Mouse (Mus musculus) CD4-positive, CD25-positive, alpha-beta regulatory T cell, adult 9 weeks (primary cell): ENCODE data around the gene Shbg. TPM values are rescaled to one million over a fixed set of nuclear protein-coding genes. Genes with fewer than 3 reads are reported as not detected.

Experiments
- polyA plus RNA-seq: library from polyadenylated mRNA; unstranded; fragments of 100-300 nt; shearing (Covaris generic); gene quantifications from one replicate; pipeline ENCODE4 v1.2.1, GENCODE M21; 2017

Shbg gene
- polyA plus RNA-seq: not detected

GRCm38 (mm10) chr11:69617805-69618204 is at the start of gene Shbg:
Gene Shbg, minus strand, starts transcription at chr11:69617905.

GRCm38 (mm10) chr11:69665961-69666664 is 48.4 kb upstream of the Shbg start, which contains the start of gene Cd68:
Gene Cd68, minus strand, starts transcription at chr11:69666153.

GRCm38 (mm10) chr11:69662213-69662966 is 44.7 kb upstream of the Shbg start, which contains the start of gene Mpdu1:
Gene Mpdu1, minus strand, starts transcription at chr11:69662642.

GRCm38 (mm10) chr11:69655264-69656064 is 37.8 kb upstream of the Shbg start, which contains the start of gene Sox15:
Gene Sox15, plus strand, starts transcription at chr11:69655314.

GRCm38 (mm10) chr11:69632284-69633089 is 14.8 kb upstream of the Shbg start, which contains the start of gene Fxr2:
Gene Fxr2, plus strand, starts transcription at chr11:69632990.

GRCm38 (mm10) chr11:69621571-69622268 is 4.0 kb upstream of the Shbg start, which contains the start of gene Sat2:
Gene Sat2, plus strand, starts transcription at chr11:69622024.

GRCm38 (mm10) chr11:69605726-69606490 is 11.8 kb downstream of the Shbg start, which contains the start of gene Atp1b2:
Gene Atp1b2, minus strand, starts transcription at chr11:69605942.

GRCm38 (mm10) chr11:69580091-69580514 is 37.6 kb downstream of the Shbg start, which contains the start of the genes Wrap53 and Trp53:
Gene Wrap53, minus strand, starts transcription at chr11:69580255.
Gene Trp53, plus strand, starts transcription at chr11:69580359.

Other genes starting within 250 kb of the Shbg start
- 60.6 TPM for gene Chd3, start 248.5 kb downstream of the Shbg start, polyA plus RNA-seq
- 146 TPM for gene Naa38, start 222.4 kb downstream of the Shbg start, polyA plus RNA-seq
- 38.7 TPM for gene Cyb5d1, start 222.3 kb downstream of the Shbg start, polyA plus RNA-seq
- gene Tmem88, start 219.7 kb downstream of the Shbg start, polyA plus RNA-seq: 1.2 TPM
- gene Kdm6b, start 204.2 kb downstream of the Shbg start, polyA plus RNA-seq: 4.3 TPM
- not detected for gene Dnah2, start 68.8 kb downstream of the Shbg start, polyA plus RNA-seq
- 0.36 TPM for gene Efnb3, start 57.7 kb downstream of the Shbg start, polyA plus RNA-seq
- 30.3 TPM for gene Wrap53, start 37.6 kb downstream of the Shbg start, polyA plus RNA-seq
- gene Trp53, start 37.5 kb downstream of the Shbg start, polyA plus RNA-seq: 257 TPM
- not detected for gene Atp1b2, start 12.0 kb downstream of the Shbg start, polyA plus RNA-seq
- not detected for gene Sat2, start 4.1 kb upstream of the Shbg start, polyA plus RNA-seq
- gene Fxr2, start 15.1 kb upstream of the Shbg start, polyA plus RNA-seq: 9.2 TPM
- not detected for gene Sox15, start 37.4 kb upstream of the Shbg start, polyA plus RNA-seq
- 66.8 TPM for gene Mpdu1, start 44.7 kb upstream of the Shbg start, polyA plus RNA-seq
- gene Cd68, start 48.2 kb upstream of the Shbg start, polyA plus RNA-seq: 5.7 TPM
- gene Eif4a1, start 54.5 kb upstream of the Shbg start, polyA plus RNA-seq: 558 TPM
- gene Senp3, start 64.2 kb upstream of the Shbg start, polyA plus RNA-seq: 44.6 TPM
- not detected for gene Tnfsf13, start 67.9 kb upstream of the Shbg start, polyA plus RNA-seq
- not detected for gene Tnfsf12, start 77.9 kb upstream of the Shbg start, polyA plus RNA-seq
- not detected for gene Tnfsfm13, start 78.2 kb upstream of the Shbg start, polyA plus RNA-seq
- 53.7 TPM for gene Polr2a, start 140.7 kb upstream of the Shbg start, polyA plus RNA-seq
- gene Slc35g3, start 144.1 kb upstream of the Shbg start, polyA plus RNA-seq: not detected
- gene Zbtb4, start 148.0 kb upstream of the Shbg start, polyA plus RNA-seq: 4.9 TPM
- gene Chrnb1, start 178.0 kb upstream of the Shbg start, polyA plus RNA-seq: 3.5 TPM
- not detected for gene Fgf11, start 184.0 kb upstream of the Shbg start, polyA plus RNA-seq
- gene Tmem102, start 187.7 kb upstream of the Shbg start, polyA plus RNA-seq: not detected
- gene Gm39566, start 197.4 kb upstream of the Shbg start, polyA plus RNA-seq: not detected
- not detected for gene Spem2, start 200.6 kb upstream of the Shbg start, polyA plus RNA-seq
- gene Spem1, start 204.3 kb upstream of the Shbg start, polyA plus RNA-seq: not detected
- gene Nlgn2, start 219.9 kb upstream of the Shbg start, polyA plus RNA-seq: 0.65 TPM
- gene Tmem256, start 220.6 kb upstream of the Shbg start, polyA plus RNA-seq: 121 TPM
- gene Plscr3, start 228.5 kb upstream of the Shbg start, polyA plus RNA-seq: 30.1 TPM
- gene Tnk1, start 240.8 kb upstream of the Shbg start, polyA plus RNA-seq: not detected